7 mouse cellular contexts compared by ENCODE assay signal in the genomic region with DNA sequence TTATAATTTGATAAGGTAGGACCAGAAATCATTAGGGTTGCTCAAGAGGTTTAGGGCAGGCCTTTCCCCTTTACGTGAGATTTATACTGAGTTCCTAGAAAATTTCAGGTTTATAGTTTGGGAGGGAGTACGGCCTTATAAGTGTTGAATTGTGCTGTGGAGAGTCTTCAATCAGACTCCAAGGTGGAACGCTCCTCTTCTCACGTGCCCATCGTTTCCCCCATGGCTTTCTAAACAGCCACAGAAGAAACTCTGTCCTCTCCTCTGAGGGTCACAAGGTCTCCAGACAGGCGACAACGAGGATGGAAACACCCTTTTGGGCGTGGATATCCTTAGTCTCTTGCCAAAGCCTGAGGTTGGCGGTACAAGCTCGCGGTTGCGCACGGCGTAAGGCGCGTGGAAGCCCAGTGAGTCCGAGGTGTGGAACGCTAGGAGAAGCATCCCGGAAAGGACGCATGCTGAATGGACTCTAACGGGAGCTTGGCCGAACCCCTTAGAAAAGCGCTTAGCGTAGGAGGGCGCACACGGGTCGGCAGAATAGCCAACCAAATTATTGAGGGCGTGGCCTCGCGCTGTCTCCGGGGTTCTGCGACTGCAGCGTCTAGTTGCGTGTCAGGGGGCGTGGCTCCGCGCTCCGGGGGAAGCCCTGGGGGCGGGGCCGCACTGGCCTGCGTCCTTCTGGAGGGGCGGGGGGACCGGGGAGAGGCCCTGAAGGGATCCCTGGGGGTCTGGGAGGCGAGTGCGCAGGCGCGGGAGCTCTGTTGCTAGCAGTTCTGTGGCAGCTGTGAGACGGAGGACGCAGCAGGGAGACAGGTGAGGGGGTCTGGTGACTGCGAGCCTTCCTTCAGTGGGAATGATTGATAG. TPM values are rescaled to one million over a fixed set of nuclear protein-coding genes. Genes with fewer than 3 reads are reported as not detected.
DNase-seq lines count a peak whose midpoint lies in the region; ATAC-seq lines count a peak whose summit lies in the region.

A gene (plus strand): TSS at position 738 of the 864 bp plus-strand sequence.

- peak within 1 kb of the TSS; percentile 82 for H3K27ac ChIP-seq in embryonic facial prominence, embryonic 10.5 days (replicated peaks)
- H3K27ac ChIP-seq in limb, embryonic 11.5 days (replicated peaks; ENCODE audit: low read depth, low read length) = no peak within 1 kb of the TSS; the same call in 1 of the 2 replicates
- H3K27ac ChIP-seq in midbrain, embryonic 14.5 days (replicated peaks; ENCODE audit: low read depth, low read length) = peak within 1 kb of the TSS; percentile 83

- H3K36me3 ChIP-seq in embryonic facial prominence, embryonic 10.5 days (replicated peaks) = no peaks in the 10 kb centered on the region
- no peaks in the 10 kb centered on the region for H3K36me3 ChIP-seq in limb, embryonic 11.5 days (ENCODE audit: control insufficient read depth, insufficient read depth, low read length)
- H3K36me3 ChIP-seq in midbrain, embryonic 14.5 days (ENCODE audit: control insufficient read depth, insufficient read depth, low read length) = peaks cover 13% of the 10 kb centered on the region

- no peaks in the 10 kb centered on the region for H3K27me3 ChIP-seq in embryonic facial prominence, embryonic 10.5 days (replicated peaks; ENCODE audit: low read depth, poor library complexity, severe bottlenecking)
- no peaks in the 10 kb centered on the region for H3K27me3 ChIP-seq in limb, embryonic 11.5 days (ENCODE audit: control insufficient read depth, insufficient read depth, low read length)
- H3K27me3 ChIP-seq in midbrain, embryonic 14.5 days (ENCODE audit: control insufficient read depth, insufficient read depth, low read length) = no peaks in the 10 kb centered on the region

- peak within 1 kb of the TSS; percentile 46 for H3K9ac ChIP-seq in limb, embryonic 11.5 days (ENCODE audit: low read length)
- H3K9ac ChIP-seq in midbrain, embryonic 14.5 days (replicated peaks; ENCODE audit: low read length) = peak within 1 kb of the TSS; percentile 50

- ATAC-seq in limb, embryonic 11.5 days (ENCODE audit: insufficient number of reproducible peaks, low FRiP score, low TSS enrichment, low read depth) = peak; percentile 79
- peak; percentile 82 for ATAC-seq in midbrain, embryonic 14.5 days (ENCODE audit: low FRiP score, low TSS enrichment)

- 3% methylated on average over 50 of the region's 50 CpGs for WGBS in embryonic facial prominence, embryonic 10.5 days
- WGBS in limb, embryonic 11.5 days = 3% methylated on average over 50 of the region's 50 CpGs
- 3% methylated on average over 50 of the region's 50 CpGs for WGBS in midbrain, embryonic 14.5 days

- H3K4me1 ChIP-seq in embryonic facial prominence, embryonic 10.5 days = peaks cover 18% of the 10 kb centered on the region
- no peaks in the 10 kb centered on the region for H3K4me1 ChIP-seq in limb, embryonic 11.5 days (ENCODE audit: control insufficient read depth, insufficient read depth, low read length)
- H3K4me1 ChIP-seq in midbrain, embryonic 14.5 days (ENCODE audit: control insufficient read depth, insufficient read depth, low read length) = peaks cover 13% of the 10 kb centered on the region

- DNase-seq in adrenal gland, postnatal 10 days = peak; percentile 100
- DNase-seq in embryonic facial prominence, embryonic 10.5 days (ENCODE audit: low spot score) = peak; percentile 99
- DNase-seq in heart, adult 11 months = peak; percentile 100
- DNase-seq in kidney, adult 18-20 months = peak; percentile 96
- DNase-seq in limb, embryonic 11.5 days (ENCODE audit: low spot score) = peak; percentile 98
- DNase-seq in midbrain, embryonic 14.5 days = peak; percentile 99
- DNase-seq in spleen, adult 18-20 months = peak; percentile 98 to 99

- H3K4me3 ChIP-seq in embryonic facial prominence, embryonic 10.5 days = peak within 1 kb of the TSS; percentile 66
- peak within 1 kb of the TSS; percentile 44 for H3K4me3 ChIP-seq in limb, embryonic 11.5 days (ENCODE audit: low read depth, low read length)
- peak within 1 kb of the TSS; percentile 49 for H3K4me3 ChIP-seq in midbrain, embryonic 14.5 days (replicated peaks; ENCODE audit: low read depth, low read length)

- H3K4me2 ChIP-seq in limb, embryonic 11.5 days (ENCODE audit: low read depth, severe bottlenecking) = peak within 1 kb of the TSS; percentile 61
- peak within 1 kb of the TSS; percentile 73 for H3K4me2 ChIP-seq in midbrain, embryonic 14.5 days (ENCODE audit: low read length)

- no peaks in the 10 kb centered on the region for H3K9me3 ChIP-seq in embryonic facial prominence, embryonic 10.5 days
- H3K9me3 ChIP-seq in limb, embryonic 11.5 days (ENCODE audit: control insufficient read depth, low read length) = no peaks in the 10 kb centered on the region
- H3K9me3 ChIP-seq in midbrain, embryonic 14.5 days (ENCODE audit: control insufficient read depth, low read length) = no peaks in the 10 kb centered on the region

RNA-seq across cellular contexts. Expression of the gene that starts here (rescaled TPM):
- 1 to 10 TPM; 6.4 to 7.8 TPM for total RNA-seq in adrenal gland, postnatal 10 days (2021)
- polyA plus RNA-seq in embryonic facial prominence, embryonic 10.5 days (2016; fragmentation: Nextera tagmentation; extraction: Ambion mirVana) = 6.0 and 6.6 TPM in 2 replicates
- polyA plus RNA-seq in limb, embryonic 11.5 days (2014; fragmentation: Nextera tagmentation; extraction: Ambion mirVana) = 7.4 and 9.0 TPM in 2 replicates
- 13.9 and 15.7 TPM in 2 replicates for polyA plus RNA-seq in midbrain, embryonic 14.5 days (2014; fragmentation: Nextera tagmentation; extraction: Ambion mirVana)
